Mouse (Mus musculus) MEL (cell line): ENCODE data around the gene Tmem87b. TPM values are rescaled to one million over a fixed set of nuclear protein-coding genes. Genes with fewer than 3 reads are reported as not detected.

Experiments
- DNase-seq: peaks from one replicate; pipeline ENCODE4 v3.0.0; 2011; ENCODE audit warnings: low read depth, low spot score
- H3K27ac ChIP-seq: 2 replicates; pipeline ENCODE4 v1.5.1; 2012; ENCODE audit warnings: low read depth, mild to moderate bottlenecking, control low read depth, low read length, moderate library complexity; ENCODE audit not compliant: control insufficient read depth
- H3K27me3 ChIP-seq, 2 experiments: fragments of 150-350 bp in 1 of 2; sonication (generic) in 1 of 2; 2 replicates each; pipeline ENCODE4 v1.6.1; 2012; ENCODE audit warnings: low read length in 2 of 2, mild to moderate bottlenecking in 2 of 2, improper control_type of control experiment in 1 of 2, moderate library complexity in 1 of 2; ENCODE audit not compliant: insufficient read depth in 2 of 2, control insufficient read depth in 1 of 2
- H3K36me3 ChIP-seq, 2 experiments: 2 replicates each; pipeline ENCODE4 v1.6.1; 2012 to 2014; ENCODE audit warnings: low read length in 2 of 2, improper control_type of control experiment in 1 of 2, inconsistent platforms in 1 of 2, mild to moderate bottlenecking in 1 of 2; ENCODE audit not compliant: insufficient read depth in 2 of 2, control insufficient read depth in 1 of 2
- H3K4me1 ChIP-seq, 2 experiments: fragments of 150-350 bp in 1 of 2; sonication (generic) in 1 of 2; 2 replicates each; pipeline ENCODE4 v1.6.1; 2012; ENCODE audit warnings: low read length in 2 of 2, improper control_type of control experiment in 1 of 2, mild to moderate bottlenecking in 1 of 2; ENCODE audit not compliant: insufficient read depth in 2 of 2, control insufficient read depth in 1 of 2
- H3K4me3 ChIP-seq, 2 experiments: fragments of 150-350 bp in 1 of 2; sonication (generic) in 1 of 2; 2 replicates each; pipeline ENCODE4 v1.5.1; 2012; ENCODE audit warnings: low read depth in 2 of 2, low read length in 2 of 2, mild to moderate bottlenecking in 2 of 2, moderate library complexity in 2 of 2, control low read depth in 1 of 2, improper control_type of control experiment in 1 of 2; ENCODE audit not compliant: control insufficient read depth in 1 of 2, insufficient read depth in 1 of 2
- H3K79me2 ChIP-seq: 2 replicates; pipeline ENCODE4 v1.6.1; 2012; ENCODE audit warnings: mild to moderate bottlenecking, low read length, moderate library complexity; ENCODE audit not compliant: control insufficient read depth, poor library complexity, insufficient read depth
- H3K9ac ChIP-seq: 2 replicates; pipeline ENCODE4 v1.6.1; 2012; ENCODE audit warnings: low read depth, mild to moderate bottlenecking, control low read depth, low read length, moderate library complexity; ENCODE audit not compliant: control insufficient read depth, poor library complexity, severe bottlenecking
- H3K9me3 ChIP-seq: fragments of 150-350 bp; sonication (generic); replicated peaks from 2 replicates; pipeline ENCODE4 v1.6.1; 2012; ENCODE audit warnings: mild to moderate bottlenecking, low read length, improper control_type of control experiment, moderate library complexity; ENCODE audit not compliant: insufficient read depth
- BHLHE40 ChIP-seq: IDR thresholded peaks from 2 replicates; pipeline ENCODE4 v1.6.1; 2012; ENCODE audit warnings: low read depth, mild to moderate bottlenecking, inconsistent platforms, low read length, improper control_type of control experiment, borderline replicate concordance
- E2F4 ChIP-seq: IDR thresholded peaks from 2 replicates; pipeline ENCODE4 v1.6.1; 2011; ENCODE audit warnings: low read depth, low read length, improper control_type of control experiment, borderline replicate concordance
- ELF1 ChIP-seq: IDR thresholded peaks from 2 replicates; pipeline ENCODE4 v1.6.1; 2014; ENCODE audit warnings: low read depth, mild to moderate bottlenecking, inconsistent platforms, low read length, improper control_type of control experiment, moderate library complexity
- MAFK ChIP-seq: IDR thresholded peaks from 2 replicates; pipeline ENCODE4 v1.6.1; 2011; ENCODE audit warnings: low read depth, mild to moderate bottlenecking, low read length, improper control_type of control experiment, borderline replicate concordance
- MEF2A ChIP-seq: IDR thresholded peaks from 2 replicates; pipeline ENCODE4 v1.6.1; 2014; ENCODE audit warnings: low read depth, mild to moderate bottlenecking, inconsistent platforms, low read length, improper control_type of control experiment; ENCODE audit not compliant: poor library complexity, insufficient replicate concordance, severe bottlenecking; ENCODE audit errors: extremely low read depth
- MXI1 ChIP-seq: IDR thresholded peaks from 2 replicates; pipeline ENCODE4 v1.6.1; 2011; ENCODE audit warnings: mild to moderate bottlenecking, low read depth, low read length, improper control_type of control experiment
- MYC ChIP-seq: IDR thresholded peaks from 2 replicates; pipeline ENCODE4 v1.6.1; 2011; ENCODE audit warnings: low read depth, mild to moderate bottlenecking, low read length, improper control_type of control experiment, moderate library complexity
- NRF1 ChIP-seq: IDR thresholded peaks from 2 replicates; pipeline ENCODE4 v1.6.1; 2014; ENCODE audit warnings: low read depth, mild to moderate bottlenecking, inconsistent platforms, low read length, improper control_type of control experiment, moderate library complexity; ENCODE audit not compliant: poor library complexity, insufficient read depth, severe bottlenecking
- RCOR1 ChIP-seq: IDR thresholded peaks from 2 replicates; pipeline ENCODE4 v1.6.1; 2012; ENCODE audit warnings: low read depth, mild to moderate bottlenecking, inconsistent platforms, low read length, improper control_type of control experiment
- ZNF384 ChIP-seq: IDR thresholded peaks from 2 replicates; pipeline ENCODE4 v1.6.1; 2012; ENCODE audit warnings: low read depth, mild to moderate bottlenecking, inconsistent platforms, low read length, improper control_type of control experiment
- polyA plus RNA-seq, 2 experiments: library from polyadenylated mRNA; stranded (reverse) in 1 of 2; unstranded in 1 of 2; fragments of >175 nt in 1 of 2; fragments of >200 nt in 1 of 2; gene quantifications; 2 replicates each; pipeline versions ENCODE4 v1.2.1 to v1.2.4; 2012; ENCODE audit warnings: low replicate concordance in 2 of 2, low read depth in 1 of 2; ENCODE audit not compliant: insufficient read length in 2 of 2, insufficient read depth in 1 of 2, missing spikeins in 1 of 2
- total RNA-seq: library from RNA; depleted of rRNA; stranded (reverse); fragments of 300-350 nt; gene quantifications from 2 replicates; pipeline ENCODE4 v1.2.3, GENCODE M21; 2012

Gene Tmem87b
- total and polyA plus RNA-seq, 3 experiments = 3.9 to 4.8 TPM; not detected in 1

DNA sequence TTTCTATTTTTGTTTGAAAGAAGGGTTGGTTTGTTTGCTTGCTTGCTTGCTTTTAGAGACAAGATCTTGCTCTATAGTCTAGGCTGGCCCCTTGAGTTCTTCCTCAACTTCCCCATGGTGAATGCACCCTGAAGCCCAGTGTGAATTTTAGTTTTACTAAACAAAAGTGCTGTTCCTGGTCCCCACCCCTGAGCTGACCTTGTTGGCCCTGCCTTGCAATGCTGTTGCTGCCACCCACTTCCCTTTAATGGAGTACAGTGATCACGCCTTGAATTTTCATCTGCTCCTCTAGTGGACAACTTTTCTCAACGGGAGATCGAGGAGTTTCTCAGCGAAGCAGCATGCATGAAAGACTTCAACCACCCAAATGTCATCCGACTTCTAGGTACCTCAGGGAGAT lies 35.7 kb upstream of the Tmem87b start:
- H3K36me3 ChIP-seq = no peaks in the 10 kb centered on the region
- H3K4me3 ChIP-seq = no peak overlapping the region
- no peaks in the 10 kb centered on the region for H3K4me1 ChIP-seq
- no peak overlapping the region for H3K9ac ChIP-seq
- H3K27ac ChIP-seq = no peak overlapping the region
- H3K79me2 ChIP-seq = no peaks in the 10 kb centered on the region
- no peaks in the 10 kb centered on the region for H3K9me3 ChIP-seq
- TF ChIP-seq BHLHE40 = no peak
- TF ChIP-seq MAFK = no peak
- DNase-seq = no peak
- H3K27me3 ChIP-seq = peaks cover 0 to 8% of the 10 kb centered on the region in 2 experiments

DNA sequence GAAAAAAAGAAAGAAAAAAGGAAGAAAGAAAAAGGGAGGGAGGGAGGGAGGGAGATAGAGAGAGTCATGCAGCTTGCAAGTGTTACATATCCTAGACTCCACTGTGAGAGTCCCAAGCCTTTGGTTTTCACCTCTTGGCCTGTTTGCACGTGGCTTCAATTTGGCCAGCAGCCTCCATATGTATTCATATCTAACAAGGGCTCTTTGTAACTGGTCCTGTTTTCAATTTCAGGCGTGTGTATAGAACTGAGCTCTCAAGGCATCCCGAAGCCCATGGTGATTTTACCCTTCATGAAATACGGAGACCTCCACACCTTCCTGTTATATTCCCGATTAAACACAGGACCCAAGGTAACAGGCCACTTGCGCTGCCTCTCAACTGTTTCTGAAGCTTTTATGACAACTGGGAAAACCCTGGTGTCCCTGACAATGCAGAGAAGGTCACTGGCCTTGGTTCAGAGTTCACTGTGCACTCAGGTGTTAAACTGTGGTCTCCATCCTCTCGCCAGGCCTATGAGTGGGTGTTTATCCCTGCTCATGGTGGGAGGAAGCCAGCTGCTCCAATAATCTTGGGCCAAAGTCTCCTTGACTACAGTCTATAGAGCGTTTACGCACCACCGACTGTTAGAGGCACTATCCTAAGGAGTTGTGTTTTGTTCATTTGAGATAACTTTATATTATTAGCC lies 34.1 kb upstream of the Tmem87b start:
- Histone ChIP-seq H3K9me3 (no peaks in the 10 kb centered on the region), H3K27me3 (peaks cover 0 to 7% of the 10 kb centered on the region in 2 experiments), H3K27ac (no peak overlapping the region), H3K36me3 (no peaks in the 10 kb centered on the region), H3K79me2 (no peaks in the 10 kb centered on the region), H3K4me3 (no peak overlapping the region), H3K9ac (no peak overlapping the region), H3K4me1 (no peaks in the 10 kb centered on the region)
- TF ChIP-seq MEF2A (no peak), RCOR1 (no peak), MXI1 (no peak)
- DNase-seq = no peak

DNA sequence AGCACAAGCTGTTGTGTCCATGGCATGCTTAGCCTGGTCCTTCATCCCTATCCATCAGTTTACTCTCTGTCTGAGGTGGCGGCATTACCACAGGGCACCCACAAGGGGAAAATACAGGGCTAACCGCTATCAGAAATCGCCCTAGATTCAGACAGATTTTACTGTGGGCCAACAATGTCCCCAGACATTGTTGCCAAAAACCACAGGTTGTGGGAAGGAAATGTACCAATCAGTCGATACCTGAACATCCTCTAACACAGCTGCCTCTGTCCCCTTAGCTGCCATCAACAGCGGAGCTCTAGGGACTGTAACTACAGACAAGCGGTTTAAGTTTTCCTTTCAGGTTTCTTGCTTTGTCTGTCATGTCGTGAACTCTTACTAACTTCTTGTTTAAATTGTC lies 33.1 kb upstream of the Tmem87b start:
- Histone ChIP-seq H3K79me2 (no peaks in the 10 kb centered on the region), H3K4me1 (no peaks in the 10 kb centered on the region), H3K9ac (no peak overlapping the region), H3K27me3 (peaks cover 0 to 6% of the 10 kb centered on the region in 2 experiments), H3K9me3 (no peaks in the 10 kb centered on the region), H3K36me3 (no peaks in the 10 kb centered on the region), H3K27ac (no peak overlapping the region), H3K4me3 (no peak overlapping the region)
- DNase-seq = no peak
- TF ChIP-seq MYC = no peak
- no peak for TF ChIP-seq BHLHE40
- TF ChIP-seq ZNF384 = no peak
- TF ChIP-seq E2F4 = no peak
- no peak for TF ChIP-seq ELF1
- no peak for TF ChIP-seq NRF1
- TF ChIP-seq, all 39 proteins: peak for 0
